Mouse (Mus musculus) heart, adult 2 months (tissue): ENCODE measurements around the gene Sh2d5. TPM values are rescaled to one million over a fixed set of nuclear protein-coding genes. Genes with fewer than 3 reads are reported as not detected.

Experiments used
- DNase-seq, 2 experiments: peaks; one replicate each; pipeline ENCODE4 v3.0.0; 2021
- H3K27ac ChIP-seq: fragments of 200-600 bp; 2 replicates; pipeline ENCODE4 v1.8.1; 2022
- H3K27me3 ChIP-seq: fragments of 200-500 bp; 2 replicates; pipeline ENCODE4 v1.6.1; 2012; ENCODE audit warnings: mild to moderate bottlenecking, low read length, inconsistent platforms, mixed read lengths; ENCODE audit not compliant: control insufficient read depth, insufficient read depth
- H3K36me3 ChIP-seq: fragments of 200-500 bp; 2 replicates; pipeline ENCODE4 v1.6.1; 2012; ENCODE audit warnings: low read length, inconsistent platforms; ENCODE audit not compliant: control insufficient read depth, insufficient read depth
- H3K4me1 ChIP-seq: fragments of 200-500 bp; 2 replicates; pipeline ENCODE4 v1.6.1; 2011; ENCODE audit warnings: low read length; ENCODE audit not compliant: control insufficient read depth, insufficient read depth
- H3K4me3 ChIP-seq: fragments of 200-600 bp; 2 replicates; pipeline ENCODE4 v1.8.1; 2022
- H3K79me2 ChIP-seq: fragments of 200-500 bp; replicated peaks from 2 replicates; pipeline ENCODE4 v1.6.1; 2012; ENCODE audit warnings: mild to moderate bottlenecking, inconsistent platforms, low read length, moderate library complexity, mixed read lengths; ENCODE audit not compliant: control insufficient read depth, insufficient read depth
- H3K9ac ChIP-seq: fragments of 200-500 bp; 2 replicates; pipeline ENCODE4 v1.6.1; 2012; ENCODE audit warnings: low read depth, mild to moderate bottlenecking, control low read depth, inconsistent platforms, low read length, mixed read lengths
- CTCF ChIP-seq: fragments of 200-600 bp; IDR thresholded peaks from 2 replicates; pipeline ENCODE4 v1.8.1; 2022; ENCODE audit warnings: antibody characterized with exemption, mild to moderate bottlenecking, moderate library complexity
- EP300 ChIP-seq: fragments of 200-500 bp; IDR thresholded peaks from 2 replicates; pipeline ENCODE4 v1.6.1; 2011; ENCODE audit warnings: low read depth, low read length, control low read depth; ENCODE audit not compliant: insufficient read depth
- POLR2A ChIP-seq: fragments of 200-500 bp; IDR thresholded peaks from 2 replicates; pipeline ENCODE4 v1.6.1; 2011; ENCODE audit warnings: mild to moderate bottlenecking, low read depth, low read length, control low read depth; ENCODE audit not compliant: insufficient read depth
- WGBS: fragments of 180-500 bp; shearing (Covaris S2); methylation state at CpG from one replicate; pipeline ENCODE4 v1.1.7; 2018; 5-methylcytosine and 5-hydroxymethylcytosine counted together
- intact Hi-C: fragments of 180-260 bp; cut with DNase I; formaldehyde crosslinking; loops from one replicate; pipeline ENCODE4 v1.15.1; 2025
- polyA plus RNA-seq: library from polyadenylated mRNA; depleted of rRNA; stranded (reverse); fragments of >200 nt; gene quantifications from 2 replicates; pipeline ENCODE4 v1.2.3, GENCODE M21; 2012; rRNA removed
- total RNA-seq, 2 experiments: library from RNA; stranded (reverse); gene quantifications; 2 replicates each; pipeline ENCODE4 v1.2.3; 2021

Sh2d5 gene
- total and polyA plus RNA-seq, 3 experiments, result 0.16 TPM; not detected in 2

DNA sequence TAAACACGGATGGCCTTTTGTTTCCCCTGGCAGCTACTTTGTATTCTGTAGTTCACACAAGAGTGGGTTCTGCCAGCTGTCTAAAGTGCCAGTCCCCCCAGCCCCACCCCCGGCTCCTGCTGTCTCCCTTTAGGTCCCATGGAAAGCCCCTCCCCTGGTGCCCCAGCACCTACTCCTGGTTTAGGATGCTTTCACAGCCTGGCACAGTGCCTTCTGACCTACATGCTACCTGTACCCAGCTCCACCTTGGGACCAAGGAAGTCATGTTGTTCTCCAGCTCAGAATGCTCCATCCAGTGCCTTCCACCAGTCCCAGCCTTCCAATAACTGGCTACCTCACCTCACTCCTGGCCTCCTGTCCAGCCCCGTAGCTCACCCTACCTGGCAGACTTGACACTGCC, 56.8 kb downstream of the Sh2d5 start:
- Histone ChIP-seq H3K4me1 (peaks cover 2% of the 10 kb centered on the region; the same call in 1 of the 2 replicates), H3K79me2 (no peaks in the 10 kb centered on the region), H3K36me3 (no peaks in the 10 kb centered on the region), H3K4me3 (no peak overlapping the region), H3K27ac (no peak overlapping the region), H3K27me3 (no peaks in the 10 kb centered on the region), H3K9ac (no peak overlapping the region)
- 89% methylated on average over 3 of the region's 3 CpGs for WGBS
- DNase-seq, result no peak
- intact Hi-C loops, result no loop called here
- no peak for TF ChIP-seq CTCF
- no peak for TF ChIP-seq EP300
- TF ChIP-seq POLR2A, result no peak

DNA sequence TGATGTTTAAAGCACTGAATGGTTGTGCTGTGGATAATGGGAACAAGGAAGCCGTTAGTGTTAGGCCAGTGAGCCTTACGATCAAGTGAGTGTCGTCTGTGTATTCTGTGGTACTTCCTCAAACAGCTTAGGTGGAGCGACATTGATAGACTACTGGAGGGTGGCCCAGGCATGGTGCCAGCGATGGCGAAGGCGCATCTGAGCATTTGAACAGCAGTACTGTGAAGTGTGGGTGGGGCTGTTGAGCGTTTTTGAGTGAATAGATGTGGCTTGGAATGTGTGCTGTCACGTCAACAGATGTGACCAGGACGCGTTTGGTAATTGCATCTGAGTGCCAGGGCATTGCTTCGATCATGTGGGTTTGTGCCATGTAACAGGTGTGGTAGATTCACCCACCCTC, 57.5 kb downstream of the Sh2d5 start:
- H3K27ac ChIP-seq, result no peak overlapping the region
- intact Hi-C loops, result no loop called here
- no peak overlapping the region for H3K9ac ChIP-seq
- TF ChIP-seq POLR2A (no peak), CTCF (no peak), EP300 (no peak)
- no peak overlapping the region for H3K4me3 ChIP-seq
- no peaks in the 10 kb centered on the region for H3K36me3 ChIP-seq
- 87% methylated on average over 12 of the region's 12 CpGs for WGBS
- peaks cover 2% of the 10 kb centered on the region; the same call in 1 of the 2 replicates for H3K4me1 ChIP-seq
- no peaks in the 10 kb centered on the region for H3K79me2 ChIP-seq
- H3K27me3 ChIP-seq, result no peaks in the 10 kb centered on the region
- DNase-seq, result no peak

DNA sequence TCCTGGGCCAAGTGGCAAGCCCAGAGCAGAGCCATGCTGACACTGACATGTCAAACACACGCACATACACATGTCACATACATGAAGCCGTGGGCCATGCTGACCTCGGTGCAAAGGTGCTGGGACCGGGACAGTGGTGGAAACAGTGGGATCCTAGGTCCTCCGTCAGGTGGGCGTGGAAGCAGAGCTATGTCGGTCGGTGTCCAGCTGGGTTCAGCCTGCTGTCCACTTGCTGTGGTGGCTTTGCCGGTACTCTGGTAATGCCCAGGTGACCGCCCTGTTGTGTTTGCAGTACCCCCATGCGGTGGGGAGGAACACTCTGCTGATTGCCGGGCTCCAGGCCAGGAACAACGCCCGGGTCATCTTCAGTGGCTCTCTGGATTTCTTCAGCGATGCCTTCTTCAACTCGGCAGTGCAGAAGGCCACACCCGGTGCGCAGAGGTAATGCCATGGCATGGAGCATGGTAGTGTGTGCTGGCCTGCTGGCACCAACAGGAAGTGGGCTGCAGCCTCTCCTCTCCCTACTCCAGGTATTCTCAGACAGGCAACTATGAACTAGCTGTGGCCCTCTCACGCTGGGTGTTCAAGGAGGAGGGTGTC, 60.2 kb downstream of the Sh2d5 start:
- DNase-seq, result no peak
- TF ChIP-seq CTCF (no peak), EP300 (no peak), POLR2A (no peak)
- Histone ChIP-seq H3K27ac (no peak overlapping the region), H3K27me3 (no peaks in the 10 kb centered on the region), H3K4me1 (peaks cover 2% of the 10 kb centered on the region; the same call in 1 of the 2 replicates), H3K4me3 (no peak overlapping the region), H3K9ac (no peak overlapping the region), H3K79me2 (no peaks in the 10 kb centered on the region), H3K36me3 (no peaks in the 10 kb centered on the region)
- intact Hi-C loops, result no loop called here
- 86% methylated on average over 19 of the region's 19 CpGs for WGBS

Other genes starting within 250 kb of the Sh2d5 start
- 10 to 100 TPM; 74.7 to 85.0 TPM for gene Hp1bp3, start 34.1 kb upstream of the Sh2d5 start, total RNA-seq
- gene Hp1bp3, start 34.1 kb upstream of the Sh2d5 start, polyA plus RNA-seq, result 48.0 and 83.9 TPM in 2 replicates
- under 1 TPM in 1 of 2 experiments, not detected in 1; 0.18 TPM for gene Kif17, start within 50 bp of the Sh2d5 start, total RNA-seq
- 0.29 and 0.55 TPM in 2 replicates for gene Kif17, start within 50 bp of the Sh2d5 start, polyA plus RNA-seq
- gene Ddost, start 54.3 kb downstream of the Sh2d5 start, total RNA-seq, result 10 to 100 TPM; 63.2 to 68.9 TPM
- 84.4 and 96.9 TPM in 2 replicates for gene Ddost, start 54.3 kb downstream of the Sh2d5 start, polyA plus RNA-seq
- gene Pink1, start 75.9 kb downstream of the Sh2d5 start, total RNA-seq, result 100 to 1,000 TPM; 719 to 844 TPM
- 423 and 554 TPM in 2 replicates for gene Pink1, start 75.9 kb downstream of the Sh2d5 start, polyA plus RNA-seq
- gene Cda, start 117.6 kb downstream of the Sh2d5 start, total RNA-seq, result 1 to 10 TPM; 1.4 TPM
- gene Cda, start 117.6 kb downstream of the Sh2d5 start, polyA plus RNA-seq, result 1.9 and 3.3 TPM in 2 replicates
- gene Fam43b, start 146.1 kb downstream of the Sh2d5 start, total RNA-seq, result not detected
- not detected in 2 replicates for gene Fam43b, start 146.1 kb downstream of the Sh2d5 start, polyA plus RNA-seq
- 10 to 100 TPM; 75.0 to 75.5 TPM for gene Mul1, start 184.3 kb downstream of the Sh2d5 start, total RNA-seq
- gene Mul1, start 184.3 kb downstream of the Sh2d5 start, polyA plus RNA-seq, result 25.3 and 32.9 TPM in 2 replicates
- 10 to 100 TPM; 12.0 to 12.7 TPM for gene Camk2n1, start 203.9 kb downstream of the Sh2d5 start, total RNA-seq
- gene Camk2n1, start 203.9 kb downstream of the Sh2d5 start, polyA plus RNA-seq, result 6.9 and 7.1 TPM in 2 replicates